Mouse (Mus musculus): Measurements from ENCODE around the gene 1700125H20Rik. TPM values are rescaled to one million over a fixed set of nuclear protein-coding genes. Genes with fewer than 3 reads are reported as not detected.

1700125H20Rik gene
- total RNA-seq, 2 experiments from 2014 or later = not detected

DNA sequence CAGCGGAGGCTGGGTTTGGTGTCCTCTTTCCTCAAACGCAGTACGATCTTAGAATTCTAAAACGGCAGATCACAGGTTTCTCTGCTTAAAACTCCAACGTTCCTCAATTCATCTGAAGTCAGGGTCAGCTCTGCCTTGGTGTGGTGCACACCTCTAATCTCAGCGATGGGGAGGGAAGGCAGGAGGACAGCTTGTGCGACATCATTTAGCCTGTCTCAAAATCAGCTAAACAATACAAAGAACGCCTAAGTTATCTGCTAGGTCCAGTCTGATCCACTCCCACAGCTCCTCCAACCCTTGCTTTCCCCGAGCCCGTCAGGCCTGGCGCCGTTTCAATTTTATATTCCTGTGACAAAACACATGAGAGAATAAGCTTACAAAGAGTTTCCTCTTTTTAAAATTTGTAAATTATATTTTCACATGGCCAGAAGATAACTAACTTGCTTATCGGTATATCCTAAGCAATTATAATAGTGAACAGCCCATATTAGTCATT is 13.1 kb downstream of the 1700125H20Rik start:
- no peak for DNase-seq (ENCODE audit: extremely low spot score in 1 of 2, low spot score in 1 of 2)

DNA sequence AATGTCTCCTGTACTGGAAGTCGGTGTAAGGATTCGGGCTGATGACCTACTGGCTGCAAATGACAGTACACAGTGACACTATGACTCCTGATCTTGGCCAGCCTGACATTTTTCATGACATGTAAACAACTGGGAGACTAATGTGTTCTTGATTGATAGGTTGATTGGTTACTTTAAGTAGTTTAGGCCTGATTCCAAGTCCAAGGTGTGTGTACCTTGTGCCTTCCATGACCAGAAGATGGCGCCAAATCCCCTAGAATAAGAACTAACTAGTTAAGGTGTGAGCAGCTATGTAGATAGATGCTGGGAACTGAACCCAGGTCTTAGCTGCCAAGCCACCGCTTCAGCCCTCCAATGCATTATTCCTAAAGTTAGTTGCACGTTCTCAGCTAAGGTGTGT is 13.9 kb downstream of the 1700125H20Rik start:
- peak in 1 of 2 experiments; percentile 13 for DNase-seq (ENCODE audit: extremely low spot score in 1 of 2, low spot score in 1 of 2)

DNA sequence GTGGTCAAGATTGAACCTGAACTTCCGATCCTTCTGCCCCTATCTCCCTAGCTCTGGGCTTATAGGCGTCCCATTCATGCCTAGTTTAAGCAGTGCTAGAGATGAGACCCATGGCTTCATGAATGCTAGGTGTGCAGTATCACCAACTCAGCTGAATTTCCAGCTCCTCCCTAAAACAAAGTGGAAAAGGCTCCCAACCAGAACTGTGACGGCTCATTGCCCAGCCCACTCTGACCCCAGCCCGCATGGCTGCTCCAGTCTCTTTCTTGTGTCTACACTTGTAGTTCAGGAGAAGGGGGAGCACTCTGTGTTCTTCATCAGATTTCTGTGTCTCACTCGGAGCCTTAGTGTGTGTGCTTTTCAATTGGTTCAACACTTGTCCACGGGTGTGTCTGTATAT is 14.6 kb downstream of the 1700125H20Rik start:
- DNase-seq (ENCODE audit: extremely low spot score in 1 of 2, low spot score in 1 of 2) = no peak

DNA sequence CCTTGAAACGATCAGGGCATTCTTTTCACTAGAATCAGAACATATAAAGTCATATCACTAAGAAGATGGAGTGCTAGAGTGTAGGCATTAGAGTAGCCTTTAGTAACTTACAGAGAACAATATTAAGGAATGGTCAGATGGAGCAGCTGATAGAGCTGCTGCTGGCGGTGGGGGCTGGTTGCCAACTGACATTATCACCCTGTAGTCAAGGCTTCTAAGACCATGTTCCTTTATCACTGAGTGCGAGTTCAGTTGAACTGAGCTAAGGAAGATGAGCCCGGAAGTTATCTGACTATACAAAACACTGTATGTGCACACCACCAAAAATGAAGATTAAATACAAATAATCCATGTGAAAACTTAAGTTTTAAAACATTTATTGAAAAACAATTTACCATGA is 18.9 kb downstream of the 1700125H20Rik start:
- DNase-seq (ENCODE audit: extremely low spot score in 1 of 2, low spot score in 1 of 2) = no peak

DNA sequence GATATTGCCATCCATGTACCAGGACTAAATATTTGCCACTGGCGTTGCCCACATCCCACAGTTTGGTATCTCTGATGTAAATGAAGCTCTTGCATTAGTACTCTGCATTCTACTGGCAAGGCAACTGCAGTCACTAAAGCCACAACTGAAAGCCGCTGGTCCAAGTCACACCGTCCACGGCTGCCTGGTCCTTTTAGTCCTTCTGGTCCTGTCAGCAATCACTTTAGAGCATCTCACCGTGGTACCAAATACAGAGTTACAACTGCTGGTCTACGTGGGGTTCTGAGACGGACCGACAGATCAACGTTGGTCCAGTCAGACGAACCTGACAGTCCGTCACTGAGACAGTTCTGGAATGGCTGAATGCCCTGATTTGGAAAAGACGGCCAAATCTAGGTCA is 20.5 kb downstream of the 1700125H20Rik start:
- no peak for DNase-seq (ENCODE audit: extremely low spot score in 1 of 2, low spot score in 1 of 2)

DNA sequence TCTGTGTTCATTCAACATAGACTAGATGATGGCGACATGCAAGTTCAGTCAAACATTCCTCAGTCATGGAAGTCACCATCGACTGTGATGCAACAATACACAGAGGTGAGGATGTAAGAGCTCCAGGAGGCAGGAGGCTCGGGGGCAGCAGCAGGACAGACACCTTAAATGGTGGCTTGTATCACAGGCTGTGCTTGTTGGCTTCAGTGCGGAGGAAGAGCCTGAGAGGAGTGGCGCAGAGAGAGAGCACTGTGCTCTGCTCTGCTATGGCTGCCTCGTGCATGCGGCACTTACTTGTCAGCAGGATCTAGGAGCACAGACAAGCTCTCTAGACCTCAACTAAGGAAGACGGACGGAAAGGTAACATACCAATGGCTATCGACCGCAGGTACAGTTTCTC is 24.0 kb downstream of the 1700125H20Rik start:
- no peak for DNase-seq (ENCODE audit: extremely low spot score in 1 of 2, low spot score in 1 of 2)

DNA sequence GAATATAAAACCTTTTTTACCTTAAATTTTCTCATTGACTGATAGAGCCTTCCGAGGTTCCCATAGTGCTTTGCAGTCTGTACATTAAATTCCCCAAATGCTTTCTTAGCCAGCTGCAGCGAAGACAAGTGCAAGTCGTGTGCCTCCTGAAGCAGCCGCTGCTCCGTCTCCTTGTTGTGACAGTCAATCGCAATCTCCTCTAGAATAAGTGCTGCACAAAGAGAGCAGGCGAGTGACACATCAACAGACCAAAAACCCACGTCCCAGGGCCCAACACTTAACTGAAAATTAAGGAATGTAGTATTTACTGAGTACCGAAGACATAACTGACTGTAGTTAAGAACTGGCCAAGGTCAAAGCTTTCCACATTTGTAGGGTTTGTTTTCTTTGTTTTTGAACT is 25.8 kb downstream of the 1700125H20Rik start:
- no peak for DNase-seq (ENCODE audit: extremely low spot score in 1 of 2, low spot score in 1 of 2)

DNA sequence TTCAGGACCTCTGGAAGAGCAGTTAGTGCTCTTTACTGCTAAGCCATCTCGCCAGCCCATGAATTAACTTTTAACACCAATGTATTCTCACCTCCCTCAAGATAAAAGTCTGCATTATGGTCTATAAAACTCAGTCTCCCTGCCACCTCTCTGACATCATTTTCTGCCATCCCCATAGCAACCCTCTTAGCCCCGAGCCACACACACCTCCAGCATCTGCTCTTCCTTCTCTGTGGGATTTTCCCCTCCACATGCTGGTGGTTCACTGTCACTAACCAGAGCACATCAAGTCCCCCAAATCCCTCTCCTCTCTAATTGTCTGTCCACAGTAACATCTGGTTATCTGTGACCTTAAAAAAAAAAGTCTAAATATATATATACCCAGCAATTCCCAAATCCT is 28.7 kb downstream of the 1700125H20Rik start:
- DNase-seq (ENCODE audit: extremely low spot score in 1 of 2, low spot score in 1 of 2) = no peak

DNA sequence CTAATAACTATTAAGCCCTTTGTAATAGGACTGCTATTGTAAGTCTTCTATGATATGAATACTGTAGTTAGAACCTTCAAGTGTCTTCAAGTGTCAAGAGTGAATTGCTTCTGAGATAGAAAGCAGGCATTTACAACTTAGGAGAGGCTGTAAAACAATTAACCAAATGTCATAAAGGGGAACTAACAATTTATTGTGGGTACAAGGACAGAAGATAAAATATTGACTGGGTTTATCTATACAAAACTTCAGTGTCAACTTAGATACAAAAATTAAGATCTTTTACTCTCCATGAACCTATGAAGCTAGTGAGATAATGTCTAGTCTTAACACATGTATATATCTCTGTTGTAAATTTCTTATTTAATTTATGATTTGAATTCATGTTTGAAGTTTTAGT is 36.0 kb downstream of the 1700125H20Rik start:
- DNase-seq (ENCODE audit: extremely low spot score in 1 of 2, low spot score in 1 of 2) = no peak

DNA sequence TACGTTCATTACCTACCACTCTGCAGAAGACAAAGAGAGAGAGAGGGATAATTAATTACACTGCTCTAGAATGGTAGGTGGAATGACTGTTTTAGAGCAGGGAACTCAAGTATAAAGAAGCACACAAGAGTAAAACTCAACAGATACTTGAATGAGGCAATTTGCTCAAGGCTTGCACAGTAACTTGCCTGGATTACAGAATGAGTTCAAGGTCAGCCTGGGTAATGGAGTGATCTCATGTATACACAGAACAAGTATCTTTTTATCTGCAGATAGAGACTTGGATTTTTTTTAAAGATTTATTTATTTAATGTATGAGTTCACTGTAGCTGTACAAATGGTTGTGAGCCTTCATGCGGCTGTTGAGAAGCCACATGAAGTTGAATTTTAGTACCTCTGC is 40.9 kb downstream of the 1700125H20Rik start:
- DNase-seq (ENCODE audit: extremely low spot score in 1 of 2, low spot score in 1 of 2) = no peak

DNA sequence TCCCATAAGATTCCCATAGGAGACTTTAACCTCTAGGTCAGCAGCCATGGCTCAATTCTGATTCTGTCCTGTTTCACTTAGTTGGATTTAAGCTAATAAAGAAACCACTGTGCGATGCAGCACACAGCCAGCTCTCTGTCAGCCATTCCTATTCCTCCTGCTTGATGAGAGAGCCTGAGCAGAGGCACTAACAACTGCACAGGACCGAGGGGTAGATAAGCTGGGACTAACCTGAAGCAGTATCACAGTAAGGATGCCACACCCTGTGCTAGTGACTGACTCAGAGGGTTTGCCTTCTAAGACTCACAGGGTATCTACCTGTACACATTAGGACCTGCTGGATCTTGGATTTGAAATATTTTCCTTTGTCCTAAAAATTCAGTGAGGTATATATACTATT is 43.0 kb downstream of the 1700125H20Rik start:
- DNase-seq (ENCODE audit: extremely low spot score in 1 of 2, low spot score in 1 of 2) = no peak

DNA sequence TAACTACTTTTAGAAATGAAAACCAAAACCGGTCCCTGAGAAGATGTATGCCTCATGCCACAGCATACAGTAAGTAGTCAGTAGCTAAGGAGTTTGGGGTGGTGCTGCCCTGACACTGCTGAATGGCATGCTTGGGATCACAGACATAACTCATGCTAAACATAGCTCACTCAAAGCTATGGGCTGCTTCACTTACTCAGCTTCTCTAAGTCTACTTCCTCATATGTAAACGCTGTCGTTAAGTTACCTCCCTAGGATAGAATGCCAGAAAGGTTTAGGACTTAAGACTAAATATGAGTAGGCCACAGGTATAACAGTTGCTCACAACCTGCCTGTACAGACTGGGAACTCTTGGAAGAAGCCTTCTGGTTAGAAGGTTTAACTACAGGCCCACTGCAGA is 44.5 kb downstream of the 1700125H20Rik start:
- no peak for DNase-seq (ENCODE audit: extremely low spot score in 1 of 2, low spot score in 1 of 2)

DNA sequence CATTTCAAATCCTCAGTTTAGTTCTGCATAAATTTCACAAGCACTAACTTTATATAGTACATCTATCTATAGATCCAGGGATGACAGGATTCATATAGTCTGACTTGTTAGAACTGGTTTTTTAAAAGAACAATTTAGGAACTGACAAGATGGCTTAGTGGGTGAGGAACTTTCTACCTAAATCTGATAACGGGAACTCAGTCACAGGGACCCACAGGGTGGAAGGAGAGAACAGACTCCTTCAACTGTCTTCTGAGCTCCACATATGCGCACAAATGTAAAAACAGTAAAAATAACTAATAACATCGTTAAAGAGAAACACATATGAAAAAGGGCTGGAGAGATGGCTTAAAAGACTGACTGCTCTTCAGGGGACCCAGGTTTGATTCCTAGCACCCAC is 48.8 kb downstream of the 1700125H20Rik start:
- DNase-seq (ENCODE audit: extremely low spot score in 1 of 2, low spot score in 1 of 2) = no peak

DNA sequence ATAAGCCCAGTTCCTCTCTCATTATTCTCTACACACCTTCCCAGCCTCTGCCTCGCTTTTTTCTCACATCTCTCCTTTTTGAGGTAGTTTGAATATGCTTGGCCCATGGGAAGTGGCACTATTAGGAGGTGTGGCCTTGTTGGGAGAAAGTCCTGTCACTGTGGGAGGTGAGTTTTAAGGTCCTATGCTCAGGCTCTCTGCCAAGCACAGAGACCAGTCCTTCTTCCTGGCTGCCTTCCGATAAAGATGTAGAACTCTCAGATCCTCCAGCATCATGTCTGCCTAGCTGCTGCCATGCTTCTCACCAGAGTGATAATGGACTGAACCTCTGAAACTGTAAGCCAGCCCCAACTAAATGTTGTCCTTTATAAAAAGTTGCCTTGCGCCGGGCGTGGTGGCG is 52.4 kb downstream of the 1700125H20Rik start:
- DNase-seq (ENCODE audit: extremely low spot score in 1 of 2, low spot score in 1 of 2) = no peak

DNA sequence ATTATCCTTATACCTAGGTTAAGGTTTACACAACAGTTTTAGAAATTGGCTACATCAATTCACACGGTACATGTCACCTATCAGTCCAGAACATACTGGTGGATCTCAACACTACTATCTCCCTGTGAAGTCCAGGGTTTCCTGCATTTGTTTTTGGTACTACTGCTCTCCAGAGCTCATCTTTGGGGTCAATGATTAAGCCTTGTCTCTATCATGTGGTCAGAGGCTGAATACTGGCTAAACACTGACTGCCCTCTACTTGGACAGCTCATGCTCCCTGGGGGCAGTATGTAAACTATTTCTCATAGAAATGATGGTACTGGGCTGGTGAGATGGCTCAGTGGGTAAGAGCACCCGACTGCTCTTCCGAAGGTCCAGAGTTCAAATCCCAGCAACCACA is 53.0 kb downstream of the 1700125H20Rik start:
- no peak for DNase-seq (ENCODE audit: extremely low spot score in 1 of 2, low spot score in 1 of 2)

Other genes with a start within 250 kb of the 1700125H20Rik start
- gene Car4, start 212.6 kb upstream of the 1700125H20Rik start, total RNA-seq (2021) = 10 to 100 TPM; 72.7 to 76.4 TPM
- gene Usp32, start 30.2 kb upstream of the 1700125H20Rik start, total RNA-seq (2021) = 10 to 100 TPM; 85.3 to 88.8 TPM
- gene Appbp2, start 64.7 kb downstream of the 1700125H20Rik start, total RNA-seq (2021) = 10 to 100 TPM; 52.5 to 53.4 TPM
- gene Ppm1d, start 140.8 kb downstream of the 1700125H20Rik start, total RNA-seq (2021) = 10 to 100 TPM; 15.0 to 16.3 TPM
- gene Bcas3, start 182.8 kb downstream of the 1700125H20Rik start, total RNA-seq (2021) = 10 to 100 TPM; 67.5 to 68.6 TPM

Data from layer of hippocampus, postnatal 25 days (tissue).